Mouse (Mus musculus): ENCODE data around the gene Dcaf8. TPM values are rescaled to one million over a fixed set of nuclear protein-coding genes. Genes with fewer than 3 reads are reported as not detected.
A peak's percentile ranks its signal among the peaks of the same experiment; 100 is the strongest.

Dcaf8 gene
- polyA plus RNA-seq, 1 experiment from 2014 or later = 123 TPM

DNA sequence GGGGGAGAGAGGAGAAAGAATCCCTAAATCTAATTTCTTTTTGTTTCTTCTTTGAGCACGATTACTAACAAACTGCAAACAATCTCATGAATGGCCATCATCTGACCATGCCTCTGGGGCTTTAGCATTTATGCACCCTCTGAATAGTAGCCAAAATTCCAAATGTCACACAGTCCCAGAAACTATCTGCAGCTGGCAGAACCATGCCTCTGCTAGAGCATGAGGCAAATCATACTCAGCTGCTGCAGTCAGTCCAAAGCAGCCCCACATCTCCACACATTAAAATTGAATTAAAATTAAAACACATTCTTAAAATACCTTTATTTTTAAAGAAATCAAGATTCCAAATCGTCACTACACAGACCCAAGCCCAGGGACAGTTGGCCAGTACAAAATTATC is 7.7 kb upstream of the Dcaf8 start:
- H3K4me1 ChIP-seq (ENCODE audit: control insufficient read depth, insufficient read depth, low read length) = no peaks in the 10 kb centered on the region
- no peaks in the 10 kb centered on the region for H3K9me3 ChIP-seq (replicated peaks; ENCODE audit: control insufficient read depth, low read length)
- WGBS = 68% methylated on average over 2 of the region's 2 CpGs
- H3K36me3 ChIP-seq (ENCODE audit: control insufficient read depth, insufficient read depth, low read length) = 0 out of 2 replicates have a peak, but pooled peaks cover 4% of the 10 kb centered on the region
- H3K27me3 ChIP-seq (ENCODE audit: control insufficient read depth, insufficient read depth, low read length) = no peaks in the 10 kb centered on the region
- no peak for ATAC-seq (ENCODE audit: insufficient read depth, low FRiP score)
- no peak overlapping the region for H3K9ac ChIP-seq (ENCODE audit: low read length)
- H3K4me2 ChIP-seq (ENCODE audit: low read depth, low read length) = no peak overlapping the region
- H3K4me3 ChIP-seq (replicated peaks; ENCODE audit: low read length) = no peak overlapping the region
- H3K27ac ChIP-seq (ENCODE audit: low read length) = no peak overlapping the region

DNA sequence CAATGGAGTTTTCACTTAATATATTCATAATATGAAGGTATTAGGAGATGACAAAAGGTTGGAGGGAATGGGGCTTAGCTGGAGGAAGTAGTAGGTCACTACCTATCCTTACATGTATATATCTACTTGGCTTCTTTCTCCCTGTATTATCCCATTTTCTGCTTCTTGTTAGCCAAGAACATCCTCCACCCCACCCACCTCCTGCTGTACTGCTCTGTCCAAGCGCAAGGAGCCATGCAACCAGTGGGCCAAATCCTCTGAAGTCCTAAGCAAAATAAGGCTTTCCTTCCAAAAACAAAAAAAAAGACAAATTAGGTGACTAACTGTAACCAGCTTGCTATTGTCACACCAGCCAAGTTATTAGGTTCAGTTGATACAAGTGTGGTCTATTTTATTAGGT is 7.1 kb upstream of the Dcaf8 start:
- 92% methylated on average over 1 of the region's 1 CpGs for WGBS
- no peak for ATAC-seq (ENCODE audit: insufficient read depth, low FRiP score)

DNA sequence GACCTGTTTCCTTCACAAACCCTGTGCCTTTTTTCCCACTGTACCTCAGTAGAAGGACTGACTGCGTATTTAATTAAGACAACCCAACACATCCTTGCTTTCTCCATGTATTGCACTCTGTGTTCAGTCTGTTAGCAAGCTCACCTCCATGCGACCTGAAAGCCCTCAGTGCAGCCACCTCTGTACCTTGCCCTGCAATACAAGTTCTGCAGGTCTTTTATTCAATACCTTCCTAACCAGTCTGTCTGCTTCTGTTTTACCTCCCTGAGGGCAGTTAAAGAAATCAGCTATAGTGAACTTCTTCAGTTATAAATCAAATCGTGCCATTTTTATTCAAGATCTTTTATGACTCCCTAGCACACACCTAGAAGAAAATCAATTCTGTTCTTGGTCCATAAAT is 6.4 kb upstream of the Dcaf8 start:
- H3K36me3 ChIP-seq (ENCODE audit: control insufficient read depth, insufficient read depth, low read length) = no peaks in the 10 kb centered on the region
- peak; percentile 79; the same call in 1 of the 2 replicates for ATAC-seq (ENCODE audit: insufficient read depth, low FRiP score)
- no peaks in the 10 kb centered on the region for H3K4me1 ChIP-seq (ENCODE audit: control insufficient read depth, insufficient read depth, low read length)
- no peak overlapping the region for H3K4me3 ChIP-seq (replicated peaks; ENCODE audit: low read length)
- no peaks in the 10 kb centered on the region for H3K27me3 ChIP-seq (ENCODE audit: control insufficient read depth, insufficient read depth, low read length)
- 62% methylated on average over 3 of the region's 3 CpGs for WGBS
- H3K27ac ChIP-seq (ENCODE audit: low read length) = peak overlapping the region; percentile 70
- no peak overlapping the region for H3K9ac ChIP-seq (ENCODE audit: low read length)
- H3K9me3 ChIP-seq (replicated peaks; ENCODE audit: control insufficient read depth, low read length) = no peaks in the 10 kb centered on the region
- H3K4me2 ChIP-seq (ENCODE audit: low read depth, low read length) = no peak overlapping the region

More for the DNA sequence above, 7.1 kb upstream of the Dcaf8 start:
- Histone ChIP-seq H3K27ac (ENCODE audit: low read length) (no peak overlapping the region), H3K9ac (ENCODE audit: low read length) (no peak overlapping the region), H3K4me2 (ENCODE audit: low read depth, low read length) (no peak overlapping the region), H3K36me3 (ENCODE audit: control insufficient read depth, insufficient read depth, low read length) (0 out of 2 replicates have a peak, but pooled peaks cover under 1% of the 10 kb centered on the region), H3K4me1 (ENCODE audit: control insufficient read depth, insufficient read depth, low read length) (no peaks in the 10 kb centered on the region), H3K27me3 (ENCODE audit: control insufficient read depth, insufficient read depth, low read length) (no peaks in the 10 kb centered on the region), H3K9me3 (replicated peaks; ENCODE audit: control insufficient read depth, low read length) (no peaks in the 10 kb centered on the region), H3K4me3 (replicated peaks; ENCODE audit: low read length) (no peak overlapping the region)

GRCm38 (mm10) chr1:172143570-172143969 is 4.3 kb upstream of the Dcaf8 start:
- H3K4me1 ChIP-seq (ENCODE audit: control insufficient read depth, insufficient read depth, low read length) = no peaks in the 10 kb centered on the region
- no peak overlapping the region for H3K27ac ChIP-seq (ENCODE audit: low read length)
- H3K4me2 ChIP-seq (ENCODE audit: low read depth, low read length) = no peak overlapping the region
- H3K9ac ChIP-seq (ENCODE audit: low read length) = no peak overlapping the region
- H3K4me3 ChIP-seq (replicated peaks; ENCODE audit: low read length) = no peak overlapping the region
- no peaks in the 10 kb centered on the region for H3K27me3 ChIP-seq (ENCODE audit: control insufficient read depth, insufficient read depth, low read length)
- no peaks in the 10 kb centered on the region for H3K9me3 ChIP-seq (replicated peaks; ENCODE audit: control insufficient read depth, low read length)
- WGBS = 31% methylated on average over 1 of the region's 1 CpGs
- ATAC-seq (ENCODE audit: insufficient read depth, low FRiP score) = no peak
- H3K36me3 ChIP-seq (ENCODE audit: control insufficient read depth, insufficient read depth, low read length) = no peaks in the 10 kb centered on the region

- H3K4me1 ChIP-seq (ENCODE audit: control insufficient read depth, insufficient read depth, low read length) = 0 out of 2 replicates have a peak, but pooled peaks cover 4% of the 10 kb centered on the region
- peak overlapping the region; percentile 85 for H3K4me2 ChIP-seq (ENCODE audit: low read depth, low read length)
- no peaks in the 10 kb centered on the region for H3K27me3 ChIP-seq (ENCODE audit: control insufficient read depth, insufficient read depth, low read length)
- WGBS = under 1% methylated on average over 40 of the region's 40 CpGs
- peak overlapping the region; percentile 95 for H3K27ac ChIP-seq (ENCODE audit: low read length)
- H3K4me3 ChIP-seq (replicated peaks; ENCODE audit: low read length) = peak overlapping the region; percentile 94
- H3K36me3 ChIP-seq (ENCODE audit: control insufficient read depth, insufficient read depth, low read length) = 0 out of 2 replicates have a peak, but pooled peaks cover 21% of the 10 kb centered on the region
- H3K9me3 ChIP-seq (replicated peaks; ENCODE audit: control insufficient read depth, low read length) = no peaks in the 10 kb centered on the region
- peak overlapping the region; percentile 94 for H3K9ac ChIP-seq (ENCODE audit: low read length)
- ATAC-seq (ENCODE audit: insufficient read depth, low FRiP score) = peak; percentile 26; the same call in 1 of the 2 replicates
Measured at GRCm38 (mm10) chr1:172148279-172148954, 533 bp downstream of the Dcaf8 start.

GRCm38 (mm10) chr1:172148955-172149815 is 1.3 kb downstream of the Dcaf8 start:
- Histone ChIP-seq H3K4me3 (replicated peaks; ENCODE audit: low read length) (peak overlapping the region; percentile 94), H3K4me2 (ENCODE audit: low read depth, low read length) (peak overlapping the region; percentile 85), H3K36me3 (ENCODE audit: control insufficient read depth, insufficient read depth, low read length) (0 out of 2 replicates have a peak, but pooled peaks cover 25% of the 10 kb centered on the region), H3K9me3 (replicated peaks; ENCODE audit: control insufficient read depth, low read length) (no peaks in the 10 kb centered on the region), H3K27me3 (ENCODE audit: control insufficient read depth, insufficient read depth, low read length) (no peaks in the 10 kb centered on the region), H3K9ac (ENCODE audit: low read length) (peak overlapping the region; percentile 94), H3K27ac (ENCODE audit: low read length) (peak overlapping the region; percentile 95), H3K4me1 (ENCODE audit: control insufficient read depth, insufficient read depth, low read length) (0 out of 2 replicates have a peak, but pooled peaks cover 4% of the 10 kb centered on the region)
- WGBS = 5% methylated on average over 19 of the region's 19 CpGs
- ATAC-seq (ENCODE audit: insufficient read depth, low FRiP score) = no peak

DNA sequence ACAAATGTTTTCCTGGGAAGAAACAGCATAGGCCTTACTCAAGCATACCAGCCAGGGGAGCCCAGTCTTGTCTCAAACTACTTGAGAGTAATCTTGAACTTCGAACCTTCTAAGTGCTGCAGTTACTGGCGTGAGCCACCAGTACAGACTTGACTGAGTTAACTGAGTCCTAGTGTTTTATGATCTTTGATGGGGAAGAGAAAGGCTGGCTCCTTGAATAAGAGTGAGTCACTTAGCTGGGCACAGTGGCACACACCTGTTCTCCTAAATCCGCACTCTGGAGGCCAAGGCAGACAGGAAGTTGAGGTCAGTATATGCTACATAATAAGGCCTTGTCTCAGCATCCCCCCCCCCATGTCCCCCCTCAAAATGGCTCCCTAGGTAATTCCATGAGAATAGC is 6.7 kb downstream of the Dcaf8 start:
- Histone ChIP-seq H3K27ac (ENCODE audit: low read length) (no peak overlapping the region), H3K4me3 (replicated peaks; ENCODE audit: low read length) (no peak overlapping the region), H3K9ac (ENCODE audit: low read length) (no peak overlapping the region), H3K4me2 (ENCODE audit: low read depth, low read length) (no peak overlapping the region), H3K27me3 (ENCODE audit: control insufficient read depth, insufficient read depth, low read length) (no peaks in the 10 kb centered on the region), H3K36me3 (ENCODE audit: control insufficient read depth, insufficient read depth, low read length) (0 out of 2 replicates have a peak, but pooled peaks cover 33% of the 10 kb centered on the region), H3K4me1 (ENCODE audit: control insufficient read depth, insufficient read depth, low read length) (peaks cover 1% of the 10 kb centered on the region; the same call in 1 of the 2 replicates), H3K9me3 (replicated peaks; ENCODE audit: control insufficient read depth, low read length) (no peaks in the 10 kb centered on the region)
- WGBS = 86% methylated on average over 3 of the region's 3 CpGs
- ATAC-seq (ENCODE audit: insufficient read depth, low FRiP score) = no peak

DNA sequence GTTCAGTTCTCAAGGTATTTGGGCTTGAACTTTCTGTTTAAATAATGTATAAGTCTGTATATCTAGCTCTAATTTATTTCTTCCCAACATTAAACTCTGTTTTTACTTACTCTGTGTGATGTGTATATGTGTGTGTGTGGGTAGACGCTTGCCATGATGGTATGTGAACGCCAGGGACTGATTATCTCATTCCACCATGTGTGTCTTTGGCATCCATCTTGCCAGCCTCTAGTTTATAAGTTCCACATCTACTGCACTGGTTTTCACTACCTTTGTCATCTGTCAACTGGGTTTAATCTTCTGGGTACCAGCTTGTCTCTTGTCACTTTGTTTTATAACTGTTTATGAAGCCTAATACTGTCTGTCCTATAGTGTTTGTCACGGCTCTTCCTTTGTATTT is 7.6 kb downstream of the Dcaf8 start:
- no peak overlapping the region for H3K4me2 ChIP-seq (ENCODE audit: low read depth, low read length)
- H3K27me3 ChIP-seq (ENCODE audit: control insufficient read depth, insufficient read depth, low read length) = no peaks in the 10 kb centered on the region
- WGBS = 78% methylated on average over 3 of the region's 3 CpGs
- H3K4me3 ChIP-seq (replicated peaks; ENCODE audit: low read length) = no peak overlapping the region
- no peaks in the 10 kb centered on the region for H3K9me3 ChIP-seq (replicated peaks; ENCODE audit: control insufficient read depth, low read length)
- H3K4me1 ChIP-seq (ENCODE audit: control insufficient read depth, insufficient read depth, low read length) = peaks cover 3% of the 10 kb centered on the region; the same call in 1 of the 2 replicates
- H3K9ac ChIP-seq (ENCODE audit: low read length) = no peak overlapping the region
- H3K27ac ChIP-seq (ENCODE audit: low read length) = no peak overlapping the region
- 0 out of 2 replicates have a peak, but pooled peaks cover 33% of the 10 kb centered on the region for H3K36me3 ChIP-seq (ENCODE audit: control insufficient read depth, insufficient read depth, low read length)
- ATAC-seq (ENCODE audit: insufficient read depth, low FRiP score) = no peak

DNA sequence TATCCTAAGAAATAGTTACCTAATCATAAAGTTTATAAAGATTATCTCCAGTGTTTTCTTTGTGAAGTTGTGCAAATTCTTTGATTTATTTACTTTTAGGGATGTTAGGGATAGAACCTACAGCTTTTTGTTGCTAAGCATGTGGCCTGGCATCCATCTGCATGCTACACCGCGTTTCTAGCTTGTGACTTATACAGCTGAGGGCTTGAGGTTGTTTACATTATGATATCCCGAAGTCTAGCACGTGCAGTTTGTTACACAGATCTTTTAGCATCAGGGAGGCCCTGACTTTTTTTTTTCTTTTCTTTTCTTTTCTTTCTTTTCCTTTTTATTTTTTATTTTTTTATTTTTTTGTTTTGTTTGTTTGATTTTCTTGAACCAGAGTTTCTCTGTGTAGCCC is 12.1 kb downstream of the Dcaf8 start:
- H3K27ac ChIP-seq (ENCODE audit: low read length) = no peak overlapping the region
- H3K9me3 ChIP-seq (replicated peaks; ENCODE audit: control insufficient read depth, low read length) = no peaks in the 10 kb centered on the region
- peaks cover 9% of the 10 kb centered on the region for H3K4me1 ChIP-seq (ENCODE audit: control insufficient read depth, insufficient read depth, low read length)
- no peak overlapping the region for H3K9ac ChIP-seq (ENCODE audit: low read length)
- H3K4me3 ChIP-seq (replicated peaks; ENCODE audit: low read length) = no peak overlapping the region
- peak; percentile 44; the same call in 1 of the 2 replicates for ATAC-seq (ENCODE audit: insufficient read depth, low FRiP score)
- no peaks in the 10 kb centered on the region for H3K36me3 ChIP-seq (ENCODE audit: control insufficient read depth, insufficient read depth, low read length)
- H3K27me3 ChIP-seq (ENCODE audit: control insufficient read depth, insufficient read depth, low read length) = no peaks in the 10 kb centered on the region
- H3K4me2 ChIP-seq (ENCODE audit: low read depth, low read length) = no peak overlapping the region
- 18% methylated on average over 4 of the region's 4 CpGs for WGBS
